Mouse (Mus musculus) Patski (cell line): ENCODE data around the gene Itsn2. TPM values are rescaled to one million over a fixed set of nuclear protein-coding genes. Genes with fewer than 3 reads are reported as not detected.
"Not testable (repeated sequence)": the region's sequence is repeated elsewhere in the genome, so short reads cannot be mapped to it uniquely, and the experiment has no call there.

Source experiments
- ATAC-seq: fragments of 100-300 bp; one replicate; pipeline ENCODE4 v1.8.0; 2021
- CTCF ChIA-PET: fragments of 350-600 bp; sonication (Branson Sonifier 250); formaldehyde crosslinking; loops from one replicate; lab custom pipeline; 2022; ENCODE audit warnings: inconsistent platforms; lab: Charles Lee
- POLR2A ChIA-PET: fragments of 350-600 bp; sonication (Branson Sonifier 250); formaldehyde crosslinking; loops from one replicate; lab custom pipeline; 2022; ENCODE audit warnings: antibody characterized with exemption, inconsistent platforms; lab: Charles Lee
- DNase-seq: peaks from one replicate; pipeline ENCODE4 v3.0.0-alpha.2; 2011; ENCODE audit warnings: low read depth, low spot score
- H3K27me3 ChIP-seq: fragments of 371-371 bp; one replicate; pipeline ENCODE4 v1.5.1; 2021
- CTCF ChIP-seq: fragments of 100-300 bp; IDR thresholded peaks from one replicate; pipeline ENCODE4 v1.5.1; 2021
- in situ Hi-C: fragments of 300-500 bp; cut with MboI; formaldehyde crosslinking; loops from 3 replicates; pipeline ENCODE4 v1.11.1; 2018; ENCODE audit warnings: low pct_unique_long_range_greater_than_20kb, mixed read lengths
- polyA plus RNA-seq: library from polyadenylated mRNA; unstranded; gene quantifications from one replicate; pipeline ENCODE4 v1.2.3, GENCODE M21; 2021

The Itsn2 gene
- 45.4 TPM for polyA plus RNA-seq

GRCm38 (mm10) chr12:4592541-4593165 is at the start of gene Itsn2, which contains the start of gene Gm3625:
Gene Itsn2, plus strand, starts transcription at chr12:4592638.
Gene Gm3625, minus strand, starts transcription at chr12:4592927.
- ATAC-seq (peak; percentile 91), DNase-seq (no peak)
- CTCF ChIA-PET = interaction anchor here (1.3 to 1.5 kb wide), 2 partner anchors 10 to 35 kb away, joined by 3 to 5 read pairs; no protein-coding TSS in a partner anchor
- POLR2A ChIA-PET = interaction anchor here (0.9 to 1.1 kb wide), 3 partner anchors 10 to 24 kb away, joined by 3 to 4 read pairs (median 3); no protein-coding TSS in a partner anchor
- in situ Hi-C loops = no loop called here
- H3K27me3 ChIP-seq = no peaks in the 10 kb centered on the region
- TF ChIP-seq CTCF = no peak

DNA sequence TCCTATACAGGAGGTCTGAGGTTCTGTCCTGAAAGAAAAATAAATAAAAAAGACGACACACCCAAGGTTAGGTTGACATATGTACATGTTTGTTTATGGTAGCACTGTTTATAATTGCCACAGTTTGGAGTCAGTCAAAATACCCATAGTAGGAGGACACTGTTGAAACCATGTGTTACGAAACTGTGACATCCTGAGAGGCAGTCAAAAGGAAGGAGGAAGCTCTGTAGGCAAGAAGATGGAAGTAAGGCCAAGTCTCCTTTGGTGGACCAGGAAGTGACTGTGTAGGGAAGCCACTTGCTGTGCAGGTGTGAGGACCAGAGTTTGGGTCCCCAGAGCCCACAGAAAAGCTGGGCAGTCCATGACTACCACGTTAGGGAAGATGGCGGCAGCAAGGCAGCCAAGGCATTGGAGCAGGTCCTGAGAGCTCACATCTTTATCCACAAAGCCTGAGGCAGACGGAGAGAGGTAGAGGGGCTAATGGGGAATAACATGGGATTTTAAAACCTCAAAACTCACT is 48.0 kb upstream of the Itsn2 start:
- H3K27me3 ChIP-seq = peaks cover 6% of the 10 kb centered on the region
- in situ Hi-C loops = loop anchor here (25.0 kb wide), 2 partner anchors 282 to 607 kb away; no protein-coding TSS in a partner anchor
- no peak for TF ChIP-seq CTCF
- DNase-seq (no peak), ATAC-seq (no peak)
- ChIA-PET CTCF (no interaction called here), POLR2A (no interaction called here)

- TF ChIP-seq CTCF = no peak
- peaks cover 6% of the 10 kb centered on the region for H3K27me3 ChIP-seq
- CTCF ChIA-PET = no interaction called here
- in situ Hi-C loops = loop anchor here (25.0 kb wide), 2 partner anchors 283 to 608 kb away; no protein-coding TSS in a partner anchor
- POLR2A ChIA-PET = no interaction called here
- DNase-seq (no peak), ATAC-seq (no peak)
Observed at GRCm38 (mm10) chr12:4545425-4545824, 47.0 kb upstream of the Itsn2 start.

GRCm38 (mm10) chr12:4546491-4546890 is 45.9 kb upstream of the Itsn2 start:
- peaks cover 6% of the 10 kb centered on the region for H3K27me3 ChIP-seq
- in situ Hi-C loops = loop anchor here (25.0 kb wide), 2 partner anchors 284 to 609 kb away; no protein-coding TSS in a partner anchor
- TF ChIP-seq CTCF = no peak
- DNase-seq (no peak), ATAC-seq (no peak)
- CTCF ChIA-PET = no interaction called here
- POLR2A ChIA-PET = no interaction called here

GRCm38 (mm10) chr12:4547557-4547956 is 44.9 kb upstream of the Itsn2 start:
- H3K27me3 ChIP-seq = peaks cover 6% of the 10 kb centered on the region
- in situ Hi-C loops = loop anchor here (25.0 kb wide), 2 partner anchors 285 to 610 kb away; no protein-coding TSS in a partner anchor
- TF ChIP-seq CTCF = no peak
- DNase-seq (no peak), ATAC-seq (no peak)
- POLR2A ChIA-PET = interaction anchor here (0.7 kb wide), 1 partner anchor 16 kb away, joined by 4 read pairs; no protein-coding TSS in a partner anchor
- CTCF ChIA-PET = interaction anchor here (0.8 to 1.4 kb wide), 3 partner anchors 57 to 204 kb away, joined by 3 read pairs; no protein-coding TSS in a partner anchor

DNA sequence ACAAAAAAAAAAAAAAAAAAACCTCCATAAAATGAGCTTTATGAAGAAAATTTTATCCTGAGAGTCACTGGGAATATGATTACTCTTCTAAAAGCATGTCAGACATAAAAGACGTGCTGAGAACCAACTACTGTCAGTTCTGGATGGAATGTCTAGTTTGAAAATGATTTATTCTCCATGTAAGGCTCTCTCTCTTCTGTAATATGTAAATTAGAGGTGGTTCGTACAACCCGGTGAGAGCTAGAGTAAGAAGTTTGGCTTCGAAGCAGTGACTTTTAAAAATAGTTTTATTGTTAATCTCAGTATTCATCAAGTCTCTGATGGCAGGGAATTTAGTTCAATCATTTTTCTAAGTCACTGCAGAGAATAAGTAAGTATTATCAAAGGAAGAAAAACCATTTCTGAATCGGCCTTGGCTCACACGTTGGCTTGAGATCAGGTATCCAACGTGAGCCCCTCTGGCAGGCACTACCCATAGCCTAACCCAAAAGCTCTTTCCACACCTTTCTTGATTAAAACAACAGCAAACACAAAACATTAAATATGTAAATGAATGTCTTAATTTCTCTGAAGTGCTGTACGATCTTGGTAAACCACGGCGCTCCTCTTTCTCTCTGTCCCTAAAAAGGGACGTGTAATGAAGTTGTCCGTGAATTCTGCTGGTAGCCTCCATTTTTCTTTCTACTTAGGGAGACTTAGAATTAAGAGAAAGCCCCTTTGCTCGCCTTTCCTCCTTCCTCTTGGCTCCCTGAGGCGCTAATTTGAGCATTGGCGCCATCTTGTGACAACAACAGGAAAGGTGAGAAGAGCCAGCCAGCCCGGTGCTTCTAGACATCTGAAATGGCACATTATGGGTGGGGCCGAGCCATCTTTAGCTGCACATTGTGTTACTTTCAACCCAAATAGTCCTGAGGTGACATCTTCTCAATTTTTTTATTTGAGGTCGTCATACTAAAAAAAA is 44.1 kb upstream of the Itsn2 start:
- DNase-seq (no peak), ATAC-seq (peak; percentile 73)
- in situ Hi-C loops = loop anchor here (25.0 kb wide), 2 partner anchors 286 to 611 kb away; no protein-coding TSS in a partner anchor
- CTCF ChIA-PET = interaction anchor here (0.8 to 1.4 kb wide), 4 partner anchors 58 to 439 kb away, joined by 3 to 4 read pairs (median 3); no protein-coding TSS in a partner anchor
- peak; percentile 93 for TF ChIP-seq CTCF
- peaks cover 3% of the 10 kb centered on the region for H3K27me3 ChIP-seq
- POLR2A ChIA-PET = interaction anchor here (0.7 kb wide), 1 partner anchor 17 kb away, joined by 4 read pairs; no protein-coding TSS in a partner anchor

- H3K27me3 ChIP-seq, CTCF ChIA-PET, DNase-seq, ATAC-seq: not testable (repeated sequence)
- in situ Hi-C loops = loop anchor here (5.0 kb wide), 1 partner anchor 446 kb away; no protein-coding TSS in a partner anchor
- POLR2A ChIA-PET = interaction anchor here (0.6 kb wide), 1 partner anchor 260 kb away, joined by 4 read pairs; no protein-coding TSS in a partner anchor
Observed at GRCm38 (mm10) chr12:4553704-4554103, 38.7 kb upstream of the Itsn2 start.

DNA sequence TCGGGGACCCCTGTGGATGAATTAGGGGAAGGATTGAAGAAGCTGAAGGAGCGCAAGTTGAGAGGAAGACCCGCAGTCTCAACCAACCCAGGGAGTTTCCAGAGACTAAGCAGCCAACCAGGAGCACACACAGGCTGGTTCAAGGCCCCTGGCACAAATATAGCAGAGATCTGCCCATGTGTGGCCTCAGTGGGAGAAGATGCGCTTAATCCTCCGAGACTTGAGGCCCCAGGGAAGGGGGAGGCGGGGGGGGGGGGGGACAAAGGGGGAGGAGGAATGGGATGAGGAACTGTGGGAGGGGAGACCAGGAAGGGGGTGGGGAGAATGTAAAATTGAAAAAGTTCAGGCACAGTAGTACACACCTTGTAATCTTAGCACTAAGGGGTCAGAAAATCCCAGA is 37.0 kb upstream of the Itsn2 start:
- ATAC-seq (no peak), DNase-seq (no peak)
- no peak for TF ChIP-seq CTCF
- H3K27me3 ChIP-seq = no peaks in the 10 kb centered on the region
- ChIA-PET CTCF (no interaction called here), POLR2A (no interaction called here)
- in situ Hi-C loops = no loop called here

DNA sequence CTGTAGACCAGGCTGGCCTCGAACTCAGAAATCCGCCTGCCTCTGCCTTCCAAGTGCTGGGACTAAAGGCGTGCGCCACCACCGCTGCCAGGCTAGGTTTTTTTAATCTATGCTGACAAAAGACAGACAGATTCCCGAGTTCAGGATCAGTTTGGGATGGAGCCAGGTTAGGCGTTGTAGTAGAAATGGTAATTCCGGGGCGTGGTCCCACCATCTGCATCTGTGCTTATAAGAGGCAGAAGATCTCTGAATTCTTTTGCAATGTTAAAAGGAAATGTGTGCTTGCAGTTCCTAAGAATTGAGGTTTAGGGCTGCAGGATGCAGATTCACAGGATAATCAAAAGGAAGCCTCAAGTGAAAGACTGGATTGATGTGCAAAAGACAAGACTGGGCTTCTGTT is 35.5 kb upstream of the Itsn2 start:
- in situ Hi-C loops = no loop called here
- TF ChIP-seq CTCF = no peak
- ChIA-PET CTCF (interaction anchor here (1.5 kb wide), 1 partner anchor 35 kb away, joined by 3 read pairs; the partner anchor contains the start of genes Gm3625 and Itsn2), POLR2A (no interaction called here)
- DNase-seq (no peak), ATAC-seq (no peak)
- H3K27me3 ChIP-seq = no peaks in the 10 kb centered on the region

DNA sequence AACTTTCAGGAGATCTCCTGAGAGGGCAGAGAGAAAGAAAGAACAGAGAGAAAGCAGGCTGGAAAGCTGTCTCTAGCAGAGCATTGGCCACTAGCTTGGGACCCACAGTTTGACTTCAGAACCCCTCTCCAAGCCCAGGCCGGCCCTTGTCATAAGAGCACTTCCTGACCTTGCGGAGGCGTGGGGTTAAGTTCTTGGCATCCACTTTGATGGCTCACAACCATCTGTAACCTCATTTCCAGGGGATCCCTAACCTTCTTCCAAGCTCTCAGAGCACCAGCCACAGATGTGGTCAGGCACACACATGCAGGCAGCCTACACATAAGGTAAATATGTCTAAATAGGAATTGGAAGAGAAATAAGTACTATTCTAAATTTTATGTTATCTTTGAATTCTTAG is 35.0 kb upstream of the Itsn2 start:
- DNase-seq (no peak), ATAC-seq (no peak)
- ChIA-PET POLR2A (no interaction called here), CTCF (interaction anchor here (1.5 kb wide), 1 partner anchor 35 kb away, joined by 3 read pairs; the partner anchor contains the start of genes Gm3625 and Itsn2)
- no peaks in the 10 kb centered on the region for H3K27me3 ChIP-seq
- TF ChIP-seq CTCF = no peak
- in situ Hi-C loops = no loop called here
